Mouse (Mus musculus): ENCODE measurements around the gene Vmn2r63.

DNA sequence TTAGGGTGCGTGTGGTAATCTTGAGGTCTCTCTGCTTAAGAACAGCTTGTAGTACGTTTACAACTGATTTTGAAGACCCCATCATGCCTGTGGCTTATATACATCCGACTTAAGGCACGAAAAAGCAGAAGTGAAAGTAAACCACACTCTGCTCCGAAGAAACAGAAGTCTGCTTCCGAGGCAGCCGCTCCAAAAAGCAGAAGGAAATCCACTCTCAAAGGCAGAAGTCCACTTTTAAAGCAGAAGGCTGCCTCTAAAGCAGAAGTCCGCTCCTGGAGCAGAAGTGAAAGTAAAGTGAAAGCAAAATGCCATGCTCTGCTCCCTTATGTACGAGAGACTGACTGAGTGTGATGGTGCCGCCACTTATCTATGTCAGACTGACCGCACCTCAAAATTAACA is 46.5 kb upstream of the Vmn2r63 start:
- TF ChIP-seq NRF1 (IDR thresholded peaks at IDR 0.05; ENCODE audit: low read depth, low read length) (no peak), CTCF (conservative IDR thresholded peaks at IDR 0.05 in 1 of 2, IDR thresholded peaks at IDR 0.05 in 1 of 2; ENCODE audit: low read depth in 2 of 2, low read length in 2 of 2) (no peak), ZMIZ1 (IDR thresholded peaks at IDR 0.05; ENCODE audit: low read depth, low read length) (no peak), NELFE (IDR thresholded peaks at IDR 0.05; ENCODE audit: low read depth, low read length) (no peak), UBTF (IDR thresholded peaks at IDR 0.05; ENCODE audit: low read depth, low read length) (no peak), CHD2 (IDR thresholded peaks at IDR 0.05; ENCODE audit: low read length) (no peak), POLR2A (IDR thresholded peaks at IDR 0.05; ENCODE audit: low read depth, low read length) (no peak), ZC3H11A (IDR thresholded peaks at IDR 0.05; ENCODE audit: low read depth, low read length) (no peak), RCOR1 (conservative IDR thresholded peaks at IDR 0.05; ENCODE audit: low read depth, low read length) (no peak)

All from CH12.LX (cell line).